Mouse (Mus musculus) heart, embryonic 10.5 days (tissue): ENCODE measurements around the gene Rsu1. TPM values are rescaled to one million over a fixed set of nuclear protein-coding genes. Genes with fewer than 3 reads are reported as not detected.

Experiments
- DNase-seq: peaks from one replicate; pipeline ENCODE4 v3.0.0-alpha.2; 2017; ENCODE audit warnings: low spot score
- H3K27ac ChIP-seq: fragments of 300-500 bp; sonication (generic); 2 replicates; pipeline ENCODE4 v1.5.1; 2016; ENCODE audit warnings: mild to moderate bottlenecking
- H3K27me3 ChIP-seq: fragments of 300-500 bp; sonication (generic); 2 replicates; pipeline ENCODE4 v1.6.1; 2016; ENCODE audit warnings: mild to moderate bottlenecking; ENCODE audit not compliant: poor library complexity, insufficient read depth, severe bottlenecking
- H3K36me3 ChIP-seq: fragments of 300-500 bp; sonication (generic); 2 replicates; pipeline ENCODE4 v1.6.1; 2016; ENCODE audit warnings: mild to moderate bottlenecking, moderate library complexity
- H3K4me1 ChIP-seq: fragments of 300-500 bp; sonication (generic); 2 replicates; pipeline ENCODE4 v1.6.1; 2016; ENCODE audit warnings: mild to moderate bottlenecking
- H3K4me3 ChIP-seq: fragments of 300-500 bp; sonication (generic); 2 replicates; pipeline ENCODE4 v1.5.1; 2016; ENCODE audit warnings: mild to moderate bottlenecking, moderate library complexity
- H3K9me3 ChIP-seq: fragments of 300-500 bp; sonication (generic); 2 replicates; pipeline ENCODE4 v1.6.1; 2016; ENCODE audit warnings: mild to moderate bottlenecking, moderate library complexity
- WGBS: fragments of 180-500 bp; shearing (Covaris S2); methylation state at CpG from one replicate; pipeline ENCODE4 v1.1.7; 2016; 5-methylcytosine and 5-hydroxymethylcytosine counted together
- polyA plus RNA-seq: library from polyadenylated mRNA; unstranded; fragments of >200 nt; fragmentation: Nextera tagmentation; extraction: Ambion mirVana; gene quantifications from 2 replicates; pipeline ENCODE4 v1.2.1, GENCODE M21; 2016

The Rsu1 gene
- polyA plus RNA-seq, 1 experiment from 2014 or later = 130 TPM

DNA sequence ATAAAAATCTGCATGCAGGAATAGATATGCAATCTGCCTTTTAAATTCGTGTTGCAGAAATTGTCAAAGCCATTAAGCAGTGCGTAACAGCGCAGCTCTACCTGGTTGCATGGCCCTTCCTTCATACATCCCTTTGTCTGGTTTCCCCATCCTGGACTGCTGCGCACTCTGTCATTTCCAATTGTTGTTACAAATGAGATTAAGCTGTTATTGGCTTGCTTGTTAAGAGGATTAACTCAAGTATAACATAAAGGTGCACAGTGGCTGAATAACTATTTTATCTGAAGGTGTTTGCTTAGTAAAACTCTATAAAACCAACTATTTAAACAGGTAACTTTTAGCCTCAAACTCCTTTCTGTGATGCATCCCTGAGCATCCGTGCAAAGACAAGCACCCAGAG lies 150.8 kb downstream of the Rsu1 start:
- no peaks in the 10 kb centered on the region for H3K27me3 ChIP-seq
- 88% methylated on average over 5 of the region's 5 CpGs for WGBS

DNA sequence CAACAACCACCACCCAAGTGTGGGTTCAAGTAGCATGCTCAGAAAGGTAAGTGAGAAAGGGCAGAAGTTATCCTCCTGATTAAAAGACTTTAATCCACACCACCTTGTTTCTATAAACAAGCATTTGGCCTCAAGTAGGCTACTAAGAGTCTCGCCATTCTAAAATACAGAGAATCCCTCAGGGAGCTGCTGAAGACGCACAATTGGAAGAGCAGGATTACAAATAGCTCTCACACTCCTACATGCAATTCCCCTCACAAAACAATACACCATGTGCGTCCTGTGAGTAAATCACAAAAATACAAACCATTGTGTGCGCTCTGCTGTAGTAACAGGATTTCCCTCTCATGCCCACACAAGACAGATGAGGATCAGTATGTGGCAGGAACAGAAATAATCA lies 153.3 kb downstream of the Rsu1 start:
- 81% methylated on average over 4 of the region's 4 CpGs for WGBS
- Histone ChIP-seq H3K36me3 (no peaks in the 10 kb centered on the region), H3K9me3 (no peaks in the 10 kb centered on the region), H3K27ac (no peak overlapping the region), H3K4me1 (peaks cover 7% of the 10 kb centered on the region; the same call in 1 of the 2 replicates), H3K4me3 (no peak overlapping the region), H3K27me3 (no peaks in the 10 kb centered on the region)
- no peak for DNase-seq

More for the DNA sequence above, 150.8 kb downstream of the Rsu1 start:
- H3K36me3 ChIP-seq = no peaks in the 10 kb centered on the region
- no peak overlapping the region for H3K4me3 ChIP-seq
- peaks cover under 1% of the 10 kb centered on the region; the same call in 1 of the 2 replicates for H3K4me1 ChIP-seq
- H3K27ac ChIP-seq = no peak overlapping the region
- H3K9me3 ChIP-seq = no peaks in the 10 kb centered on the region
- no peak for DNase-seq

DNA sequence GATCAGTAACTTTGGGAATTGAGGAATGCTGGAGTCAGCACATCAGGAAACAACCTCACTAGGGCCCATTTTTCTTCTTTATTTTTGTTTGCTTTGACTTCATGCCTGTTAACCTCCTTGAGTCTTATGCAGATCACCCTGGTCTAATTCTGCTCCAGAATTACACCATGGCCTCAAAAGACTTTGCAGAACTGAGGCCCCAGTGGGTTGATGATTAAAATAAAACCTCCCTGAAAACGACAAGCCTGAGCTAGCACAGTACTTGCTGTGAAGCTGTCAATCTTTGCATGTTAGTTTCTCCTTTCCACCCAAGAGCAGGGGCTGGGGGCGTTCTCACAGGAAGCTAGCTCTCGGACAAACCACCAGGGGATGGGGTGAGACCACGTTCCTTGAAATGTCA lies 164.7 kb downstream of the Rsu1 start:
- H3K9me3 ChIP-seq = no peaks in the 10 kb centered on the region
- H3K4me3 ChIP-seq = no peak overlapping the region
- no peak overlapping the region for H3K27ac ChIP-seq
- DNase-seq = no peak
- H3K4me1 ChIP-seq = no peaks in the 10 kb centered on the region; the same call in 1 of the 2 replicates
- 36% methylated on average over 4 of the region's 4 CpGs for WGBS
- H3K36me3 ChIP-seq = no peaks in the 10 kb centered on the region
- no peaks in the 10 kb centered on the region for H3K27me3 ChIP-seq

DNA sequence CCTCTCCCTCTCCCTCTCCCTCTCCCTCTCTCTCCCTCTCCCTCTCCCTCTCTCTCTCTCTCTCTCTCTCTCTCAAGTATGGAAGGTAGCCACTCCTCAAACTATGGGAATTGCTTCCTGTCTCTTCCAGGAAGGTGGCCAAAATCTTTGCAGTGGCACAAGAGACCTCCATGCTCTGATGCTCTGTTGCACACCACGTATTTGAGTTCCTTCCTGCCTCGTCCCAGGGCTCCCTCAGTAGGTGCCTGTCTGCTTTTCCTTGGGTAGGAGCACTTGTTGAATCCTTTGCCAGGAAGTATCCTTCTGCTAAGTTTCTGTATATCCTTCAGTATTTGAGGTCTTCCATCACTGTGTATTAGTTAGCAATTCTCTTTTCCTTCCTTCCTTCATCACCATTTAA lies 166.8 kb downstream of the Rsu1 start:
- H3K27me3 ChIP-seq = no peaks in the 10 kb centered on the region
- no peaks in the 10 kb centered on the region; the same call in 1 of the 2 replicates for H3K4me1 ChIP-seq
- no peaks in the 10 kb centered on the region for H3K36me3 ChIP-seq
- no peak overlapping the region for H3K27ac ChIP-seq
- no peak overlapping the region for H3K4me3 ChIP-seq
- H3K9me3 ChIP-seq = no peaks in the 10 kb centered on the region
- no peak for DNase-seq
- WGBS = 42% methylated on average over 2 of the region's 2 CpGs

DNA sequence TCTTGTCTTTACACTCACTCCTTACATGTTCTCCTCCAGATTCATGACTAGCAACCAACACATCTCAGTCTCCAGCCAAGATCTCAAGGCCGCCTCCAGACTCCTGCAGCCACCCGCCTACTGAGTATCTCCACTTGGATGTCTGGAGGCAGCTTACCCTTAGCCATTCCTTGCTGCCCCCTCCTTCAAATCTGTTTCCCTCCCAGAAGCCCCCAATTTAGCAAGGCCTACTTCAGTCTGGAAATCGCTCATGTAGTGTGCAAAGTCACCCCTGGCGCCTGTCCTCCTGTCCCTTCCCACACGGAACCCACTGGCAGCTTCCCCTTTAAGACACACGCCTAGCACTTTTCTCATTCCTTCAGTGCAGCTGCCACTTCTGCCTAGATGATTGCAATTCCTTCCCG lies 167.4 kb downstream of the Rsu1 start:
- H3K9me3 ChIP-seq = no peaks in the 10 kb centered on the region
- no peak for DNase-seq
- no peaks in the 10 kb centered on the region for H3K36me3 ChIP-seq
- 68% methylated on average over 7 of the region's 7 CpGs for WGBS
- H3K27me3 ChIP-seq = no peaks in the 10 kb centered on the region
- H3K4me1 ChIP-seq = no peaks in the 10 kb centered on the region; the same call in 1 of the 2 replicates
- H3K27ac ChIP-seq = no peak overlapping the region
- H3K4me3 ChIP-seq = no peak overlapping the region

DNA sequence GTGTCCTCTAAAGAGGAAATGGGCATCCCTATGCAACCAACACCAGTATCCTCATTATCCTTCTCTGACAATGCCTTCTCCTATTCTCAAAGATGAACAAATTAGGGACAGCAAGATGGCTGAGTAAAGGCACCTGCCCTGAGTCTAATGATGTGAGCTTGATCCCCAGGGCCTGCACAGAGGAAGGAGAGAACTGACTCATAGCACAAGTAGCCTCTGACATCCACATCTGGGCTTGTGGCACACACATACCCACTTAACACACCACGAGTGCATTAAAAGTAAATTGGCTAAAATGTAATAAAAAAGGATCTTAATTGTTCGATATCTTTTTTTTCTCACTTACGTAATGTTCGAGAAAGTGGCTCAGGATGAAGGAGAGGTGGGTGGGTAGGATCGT lies 177.2 kb downstream of the Rsu1 start:
- no peaks in the 10 kb centered on the region for H3K4me1 ChIP-seq
- no peak overlapping the region for H3K27ac ChIP-seq
- H3K27me3 ChIP-seq = no peaks in the 10 kb centered on the region
- H3K4me3 ChIP-seq = no peak overlapping the region
- WGBS = 87% methylated on average over 5 of the region's 5 CpGs
- DNase-seq = no peak
- no peaks in the 10 kb centered on the region for H3K36me3 ChIP-seq
- H3K9me3 ChIP-seq = no peaks in the 10 kb centered on the region

DNA sequence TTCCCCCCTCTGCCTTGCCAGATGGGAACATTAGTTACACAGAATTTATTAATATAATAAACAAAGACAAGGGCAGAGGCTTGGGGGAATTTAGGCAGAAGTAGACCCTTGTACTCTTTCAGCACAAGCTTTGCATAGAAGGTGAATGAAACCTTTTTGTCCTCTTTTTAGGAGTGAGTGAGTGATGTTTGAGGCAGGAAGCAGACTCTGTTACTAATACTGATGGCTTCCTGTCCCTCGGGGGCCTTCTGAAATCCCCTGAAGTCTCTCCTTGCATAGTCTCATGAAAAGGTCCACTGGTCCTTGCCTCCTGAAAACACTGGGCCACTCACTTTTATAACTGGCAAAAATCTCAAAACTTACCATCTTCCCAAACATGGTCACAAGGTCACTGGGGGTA lies 177.6 kb downstream of the Rsu1 start:
- Histone ChIP-seq H3K4me3 (no peak overlapping the region), H3K4me1 (no peaks in the 10 kb centered on the region), H3K9me3 (no peaks in the 10 kb centered on the region), H3K27me3 (no peaks in the 10 kb centered on the region), H3K27ac (no peak overlapping the region), H3K36me3 (no peaks in the 10 kb centered on the region)
- no peak for DNase-seq
- WGBS = 67% methylated on average over 1 of the region's 1 CpGs

DNA sequence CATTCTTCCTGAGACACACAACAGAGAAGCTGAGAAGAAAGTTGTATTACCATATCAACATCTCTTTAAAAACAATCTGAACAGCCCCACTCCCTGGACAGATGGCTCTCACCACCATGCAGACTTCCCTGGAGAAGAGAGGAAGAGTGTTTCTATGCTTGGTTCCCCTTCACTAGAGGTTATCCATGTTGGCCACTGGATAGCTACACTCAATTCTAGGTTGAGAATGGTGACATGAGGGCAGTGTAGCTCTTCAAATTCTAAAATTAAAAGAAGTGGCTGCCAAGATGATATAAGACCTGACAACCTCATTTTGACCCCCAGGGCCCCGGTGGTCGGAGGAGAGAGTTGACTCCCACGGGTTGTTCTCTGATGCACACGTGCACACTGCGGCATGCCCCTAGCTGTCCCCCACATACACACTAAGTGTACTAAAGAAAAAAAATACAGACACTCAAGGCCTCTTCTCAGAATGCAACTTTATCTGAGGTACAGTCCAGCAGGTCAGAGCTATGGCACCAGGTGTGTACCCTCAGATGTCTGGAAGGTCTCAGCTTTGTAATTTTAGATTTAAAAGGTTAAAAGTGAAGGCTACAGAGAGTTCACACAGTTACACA lies 179.7 kb downstream of the Rsu1 start:
- Histone ChIP-seq H3K36me3 (no peaks in the 10 kb centered on the region), H3K27me3 (no peaks in the 10 kb centered on the region), H3K4me1 (no peaks in the 10 kb centered on the region), H3K27ac (no peak overlapping the region), H3K9me3 (no peaks in the 10 kb centered on the region), H3K4me3 (no peak overlapping the region)
- 75% methylated on average over 5 of the region's 5 CpGs for WGBS
- DNase-seq = no peak

DNA sequence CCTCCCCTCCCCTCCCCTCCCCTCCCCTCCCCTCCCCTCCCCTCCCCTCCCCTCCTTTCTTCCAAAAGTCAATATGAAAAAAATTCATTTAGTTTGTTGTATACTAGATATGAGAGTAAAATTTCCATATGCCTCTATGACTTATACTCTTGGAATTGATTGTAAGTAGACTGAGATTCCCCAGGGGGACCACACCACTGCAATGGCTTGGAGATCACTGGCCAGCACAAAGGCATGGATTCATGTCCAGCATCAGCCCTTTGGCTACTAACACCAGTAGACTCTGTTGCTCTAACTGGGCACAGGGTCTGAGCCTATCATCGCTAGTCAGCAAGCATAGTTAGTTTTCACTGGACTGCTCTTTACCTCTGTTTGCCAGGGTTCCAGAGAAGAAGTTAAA lies 180.4 kb downstream of the Rsu1 start:
- 97% methylated on average over 1 of the region's 1 CpGs for WGBS
- Histone ChIP-seq H3K4me3 (no peak overlapping the region), H3K4me1 (no peaks in the 10 kb centered on the region), H3K9me3 (no peaks in the 10 kb centered on the region), H3K36me3 (no peaks in the 10 kb centered on the region), H3K27ac (no peak overlapping the region), H3K27me3 (no peaks in the 10 kb centered on the region)
- no peak for DNase-seq

DNA sequence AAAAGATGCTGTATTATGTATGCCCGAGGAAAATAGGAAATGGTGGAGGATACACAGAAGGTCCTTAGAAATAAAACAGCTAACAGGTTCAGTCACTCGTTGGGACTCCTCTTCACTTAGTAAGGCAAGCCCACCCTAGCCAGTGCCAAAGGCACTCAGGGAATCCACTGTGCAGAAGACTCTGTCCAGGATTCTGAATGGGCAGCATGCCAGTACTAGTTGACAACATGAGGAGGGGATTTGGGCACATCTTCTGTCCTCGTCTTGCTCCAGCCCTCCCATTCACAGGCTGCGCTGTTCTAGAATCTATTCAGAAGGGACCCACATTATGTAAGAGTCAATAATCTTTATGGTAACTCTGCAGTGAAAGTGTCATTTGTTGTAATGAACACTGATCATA lies 181.4 kb downstream of the Rsu1 start:
- Histone ChIP-seq H3K27ac (no peak overlapping the region), H3K4me1 (no peaks in the 10 kb centered on the region), H3K9me3 (no peaks in the 10 kb centered on the region), H3K36me3 (no peaks in the 10 kb centered on the region), H3K27me3 (no peaks in the 10 kb centered on the region), H3K4me3 (no peak overlapping the region)
- no peak for DNase-seq
- WGBS = 85% methylated on average over 4 of the region's 4 CpGs

DNA sequence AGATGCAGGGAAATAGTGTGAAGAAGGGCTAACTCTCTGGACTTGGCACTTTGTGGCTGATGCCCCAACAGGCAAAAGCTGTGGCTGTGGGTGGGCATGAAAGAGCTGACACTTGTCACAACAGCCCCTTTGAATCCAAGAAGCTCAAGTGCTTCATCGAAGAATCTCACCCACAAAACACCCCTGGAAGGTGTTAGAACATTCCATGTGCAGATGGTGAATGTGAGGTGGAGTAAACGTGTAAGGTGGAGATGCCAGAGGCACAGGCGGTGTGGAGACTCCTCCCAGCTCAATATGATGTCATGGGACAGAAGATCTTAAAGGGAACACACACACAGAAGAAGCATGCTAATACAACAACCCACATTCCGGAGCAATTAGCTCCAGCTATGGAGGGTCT lies 182.9 kb downstream of the Rsu1 start:
- H3K4me1 ChIP-seq = no peaks in the 10 kb centered on the region
- DNase-seq = no peak
- H3K27me3 ChIP-seq = no peaks in the 10 kb centered on the region
- no peaks in the 10 kb centered on the region for H3K36me3 ChIP-seq
- no peaks in the 10 kb centered on the region for H3K9me3 ChIP-seq
- H3K27ac ChIP-seq = no peak overlapping the region
- WGBS = 77% methylated on average over 4 of the region's 4 CpGs
- H3K4me3 ChIP-seq = no peak overlapping the region

DNA sequence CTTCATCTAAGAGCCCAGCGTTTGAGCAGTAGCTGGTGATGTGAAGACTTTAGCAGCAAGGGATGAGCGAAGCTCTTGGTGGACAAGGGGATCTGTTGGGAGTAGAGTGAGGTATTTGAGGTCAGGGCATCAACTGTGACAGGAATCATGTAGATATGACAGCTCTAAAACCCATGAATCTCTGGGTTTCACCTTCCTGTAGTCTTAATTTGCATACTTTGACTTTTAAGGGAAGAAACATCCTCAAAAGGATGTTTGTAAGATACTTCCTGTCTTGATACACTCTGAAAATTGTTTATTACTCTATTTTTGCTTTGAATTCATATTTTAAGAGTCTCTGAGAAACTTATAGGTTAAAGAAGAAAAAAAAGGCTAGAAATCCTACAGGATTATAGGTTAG lies 183.4 kb downstream of the Rsu1 start:
- Histone ChIP-seq H3K4me3 (no peak overlapping the region), H3K36me3 (no peaks in the 10 kb centered on the region), H3K4me1 (no peaks in the 10 kb centered on the region), H3K27ac (no peak overlapping the region), H3K27me3 (no peaks in the 10 kb centered on the region), H3K9me3 (no peaks in the 10 kb centered on the region)
- no peak for DNase-seq
- 92% methylated on average over 2 of the region's 2 CpGs for WGBS

DNA sequence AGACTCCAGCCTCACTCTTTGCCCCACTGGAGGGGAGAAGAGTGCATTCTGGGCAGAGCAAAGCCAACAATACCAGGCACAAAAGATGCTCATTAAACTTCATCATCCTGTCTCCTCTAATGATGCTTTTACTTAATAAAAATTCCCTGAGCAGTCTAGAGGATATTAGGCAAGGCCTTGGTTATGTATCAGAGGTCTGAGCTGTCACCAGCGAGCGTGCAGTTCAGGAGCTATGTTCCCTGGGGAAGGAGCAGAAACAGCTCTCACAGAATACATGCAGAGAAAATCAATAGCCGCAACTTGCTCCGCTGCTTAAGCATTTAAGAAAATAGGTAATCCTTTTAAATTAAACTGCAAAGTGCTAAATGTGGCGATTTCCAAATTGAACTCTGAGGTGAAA lies 187.0 kb downstream of the Rsu1 start:
- Histone ChIP-seq H3K27me3 (no peaks in the 10 kb centered on the region), H3K9me3 (no peaks in the 10 kb centered on the region), H3K4me3 (no peak overlapping the region), H3K4me1 (no peaks in the 10 kb centered on the region), H3K36me3 (no peaks in the 10 kb centered on the region), H3K27ac (no peak overlapping the region)
- no peak for DNase-seq
- 81% methylated on average over 5 of the region's 5 CpGs for WGBS

DNA sequence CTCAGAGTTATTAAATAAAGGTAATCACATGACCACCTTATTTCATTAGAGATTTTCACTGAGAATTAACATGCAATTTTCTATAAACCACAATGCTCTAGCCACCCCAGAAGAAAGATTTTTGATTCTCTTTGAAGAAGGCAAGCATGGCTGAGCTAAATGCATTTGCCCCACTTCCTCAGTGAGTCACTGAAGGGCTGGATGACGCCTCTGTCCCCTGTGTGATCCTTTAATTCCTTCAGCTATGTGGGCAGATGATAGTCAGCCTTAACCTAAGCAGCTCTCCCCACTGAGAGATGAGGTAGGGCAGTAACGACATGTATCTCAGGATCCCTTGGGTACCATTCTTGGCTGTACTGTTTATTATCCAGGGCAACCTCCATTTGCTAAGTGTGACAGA lies 190.7 kb downstream of the Rsu1 start:
- H3K27ac ChIP-seq = no peak overlapping the region
- no peak overlapping the region for H3K4me3 ChIP-seq
- H3K9me3 ChIP-seq = no peaks in the 10 kb centered on the region
- peaks cover 4% of the 10 kb centered on the region; the same call in 1 of the 2 replicates for H3K36me3 ChIP-seq
- H3K27me3 ChIP-seq = no peaks in the 10 kb centered on the region
- DNase-seq = no peak
- H3K4me1 ChIP-seq = no peaks in the 10 kb centered on the region
- 68% methylated on average over 2 of the region's 2 CpGs for WGBS
